Mouse (Mus musculus) stomach, adult 2 months (tissue): ENCODE results near the gene Gm49325. TPM values are rescaled to one million over a fixed set of nuclear protein-coding genes. Genes with fewer than 3 reads are reported as not detected.

Experiments
- polyA plus RNA-seq: library from polyadenylated mRNA; depleted of rRNA; stranded (reverse); fragments of >200 nt; gene quantifications from 2 replicates; pipeline ENCODE4 v1.2.3, GENCODE M21; 2012; rRNA removed

The Gm49325 gene
- not detected in 2 replicates for polyA plus RNA-seq

GRCm38 (mm10) chr10:77605908-77606826, at the start of gene Gm49325, which contains the start of gene Sumo3:
Gm49325 (plus strand) TSS chr10:77606197.
Sumo3 (plus strand) TSS chr10:77606097.

GRCm38 (mm10) chr10:77581408-77582284, 24.4 kb upstream of the Gm49325 start, which contains the start of gene Pttg1ip:
Pttg1ip (plus strand) TSS chr10:77581720.

GRCm38 (mm10) chr10:77622055-77622988, 16.3 kb downstream of the Gm49325 start, which contains the start of gene Ube2g2:
Ube2g2 (plus strand) TSS chr10:77622275.

GRCm38 (mm10) chr10:77685895-77686664, 80.1 kb downstream of the Gm49325 start, which contains the start of gene Tspear:
Tspear (plus strand) TSS chr10:77686569.

GRCm38 (mm10) chr10:77690356-77690807, 84.4 kb downstream of the Gm49325 start, which contains the start of gene Gm19402:
Gm19402 (minus strand) TSS chr10:77690757.

Other genes with a start within 250 kb of the Gm49325 start
- 3.8 TPM in 2 replicates for gene Adarb1, start 187.9 kb upstream of the Gm49325 start, polyA plus RNA-seq
- gene Fam207a, start 90.4 kb upstream of the Gm49325 start, polyA plus RNA-seq = 19.4 and 23.1 TPM in 2 replicates
- gene Itgb2, start 75.9 kb upstream of the Gm49325 start, polyA plus RNA-seq = 2.7 and 4.4 TPM in 2 replicates
- gene Pttg1ip, start 24.5 kb upstream of the Gm49325 start, polyA plus RNA-seq = 171 and 193 TPM in 2 replicates
- 60.3 and 68.3 TPM in 2 replicates for gene Sumo3, start 100 bp upstream of the Gm49325 start, polyA plus RNA-seq
- gene Ube2g2, start 16.1 kb downstream of the Gm49325 start, polyA plus RNA-seq = 21.8 and 23.2 TPM in 2 replicates
- 0.29 and 0.96 TPM in 2 replicates for gene Tspear, start 80.4 kb downstream of the Gm49325 start, polyA plus RNA-seq
- gene Gm19402, start 84.6 kb downstream of the Gm49325 start, polyA plus RNA-seq = not detected in 2 replicates
- gene Gm9508, start 91.0 kb downstream of the Gm49325 start, polyA plus RNA-seq = not detected in 2 replicates
- not detected in 2 replicates for gene Gm10272, start 100.4 kb downstream of the Gm49325 start, polyA plus RNA-seq
- gene Gm10024, start 105.3 kb downstream of the Gm49325 start, polyA plus RNA-seq = not detected in 2 replicates
- 1.8 TPM in 1 of 2 replicates, not detected in the other for gene Gm10142, start 109.6 kb downstream of the Gm49325 start, polyA plus RNA-seq
- gene Krtap12-1, start 114.4 kb downstream of the Gm49325 start, polyA plus RNA-seq = 0.25 and 0.38 TPM in 2 replicates
- not detected in 2 replicates for gene Gm10100, start 120.3 kb downstream of the Gm49325 start, polyA plus RNA-seq
- gene Gm18596, start 136.4 kb downstream of the Gm49325 start, polyA plus RNA-seq = not detected in 2 replicates
- not detected in 2 replicates for gene Gm9736, start 145.2 kb downstream of the Gm49325 start, polyA plus RNA-seq
- gene Gm3233, start 153.5 kb downstream of the Gm49325 start, polyA plus RNA-seq = not detected in 2 replicates
- gene Gm3238, start 165.1 kb downstream of the Gm49325 start, polyA plus RNA-seq = not detected in 2 replicates
- not detected in 2 replicates for gene Gm7138, start 170.7 kb downstream of the Gm49325 start, polyA plus RNA-seq
- gene Gm3250, start 176.3 kb downstream of the Gm49325 start, polyA plus RNA-seq = not detected in 2 replicates
- gene Gm7137, start 182.0 kb downstream of the Gm49325 start, polyA plus RNA-seq = not detected in 2 replicates
- gene Gm9639, start 188.9 kb downstream of the Gm49325 start, polyA plus RNA-seq = not detected in 2 replicates
- not detected in 2 replicates for gene Gm19668, start 192.9 kb downstream of the Gm49325 start, polyA plus RNA-seq
- not detected in 2 replicates for gene Gm9507, start 205.6 kb downstream of the Gm49325 start, polyA plus RNA-seq
- not detected in 2 replicates for gene Gm2696, start 208.5 kb downstream of the Gm49325 start, polyA plus RNA-seq
- not detected in 2 replicates for gene Krtap10-4, start 220.9 kb downstream of the Gm49325 start, polyA plus RNA-seq
- gene Krtap10-10, start 229.8 kb downstream of the Gm49325 start, polyA plus RNA-seq = not detected in 2 replicates
- gene Gm36176, start 240.6 kb downstream of the Gm49325 start, polyA plus RNA-seq = not detected in 2 replicates
- not detected in 2 replicates for gene Gm10318, start 246.7 kb downstream of the Gm49325 start, polyA plus RNA-seq